ENCODE assay signal across 20 mouse cellular contexts in the genomic region with DNA sequence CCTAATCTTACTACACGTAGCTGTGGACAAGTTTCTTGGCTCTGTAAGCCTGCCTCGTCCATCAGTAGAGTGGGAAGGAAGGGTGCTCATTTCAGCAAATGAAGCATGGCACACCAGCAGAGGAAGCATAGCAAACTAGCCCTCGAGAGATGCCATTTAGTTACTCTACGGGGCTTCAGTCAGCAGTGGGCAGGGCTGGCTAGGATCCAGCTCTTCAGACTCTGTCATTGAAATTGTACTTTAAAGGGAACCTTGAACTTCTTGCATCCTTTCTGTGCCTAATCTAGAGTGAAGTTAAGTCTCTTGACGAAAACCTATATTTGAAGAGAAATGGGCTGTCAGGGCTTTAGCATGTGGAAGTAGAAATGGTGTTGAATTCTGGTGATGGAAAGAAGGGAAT. TPM values are rescaled to one million over a fixed set of nuclear protein-coding genes. Genes with fewer than 3 reads are reported as not detected.
A peak's percentile ranks its signal among the peaks of the same experiment; 100 is the strongest.
DNase-seq lines count a peak whose midpoint lies in the region; ATAC-seq and TF ChIP-seq lines count a peak whose summit lies in the region.
"Had no signal": no experiment of that assay in that cellular context is flagged by ENCODE, and none has a peak within 500 bp of the region (broad histone marks: within the 10 kb centered on the region; RNA-seq: fewer than 3 reads in every experiment).

No protein-coding gene starts in this region.

- H3K9ac ChIP-seq in liver, postnatal 0 days (replicated peaks) = no peak overlapping the region
- H3K9ac ChIP-seq: embryonic facial prominence, embryonic 15.5 days; heart, embryonic 12.5 days; hindbrain, embryonic 15.5 days had no signal

- H3K36me3 ChIP-seq in liver, postnatal 0 days (replicated peaks; ENCODE audit: insufficient read depth, low read length) = peaks cover 20% of the 10 kb centered on the region

- H3K4me2 ChIP-seq in liver, postnatal 0 days (ENCODE audit: low read depth, low read length) = no peak overlapping the region
- H3K4me2 ChIP-seq: embryonic facial prominence, embryonic 15.5 days; heart, embryonic 12.5 days; hindbrain, embryonic 15.5 days had no signal

- no peak for ATAC-seq in liver, postnatal 0 days
- ATAC-seq: forebrain, embryonic 14.5 days had no signal

- peak; percentile 56 for DNase-seq in heart, adult 11 months
- DNase-seq in heart, adult 8-10 months (ENCODE audit: low spot score) = no peak
- peak; percentile 34 for DNase-seq in kidney, postnatal 10 days
- no peak for DNase-seq in kidney, postnatal 4 days
- DNase-seq in adrenal gland, adult 2 months = peak; percentile 37
- peak; percentile 63 for DNase-seq in adrenal gland, postnatal 14 days
- no peak for DNase-seq in liver, postnatal 0 days
- DNase-seq in retina, embryonic 14.5 days (ENCODE audit: low spot score) = no peak
- DNase-seq: cerebellum, adult 11 months; cerebellum, adult 8-10 months; cerebellum, postnatal 14 days; embryo, embryonic 11 days; gastrocnemius, postnatal 36 days; heart, adult 2 months had no signal

- no peak for TF ChIP-seq CTCF in liver, postnatal 0 days (IDR thresholded peaks at IDR 0.05; ENCODE audit: low read depth)

- no peaks in the 10 kb centered on the region for H3K27me3 ChIP-seq in liver, postnatal 0 days (ENCODE audit: insufficient read depth, low read length)
- H3K27me3 ChIP-seq: embryonic facial prominence, embryonic 15.5 days; heart, embryonic 12.5 days; hindbrain, embryonic 15.5 days had no signal

- no peaks in the 10 kb centered on the region for H3K9me3 ChIP-seq in liver, postnatal 0 days (ENCODE audit: low read length)
- H3K9me3 ChIP-seq: embryonic facial prominence, embryonic 15.5 days; forebrain, embryonic 10.5 days; heart, embryonic 12.5 days; hindbrain, embryonic 15.5 days had no signal

- peaks cover 13% of the 10 kb centered on the region; the same call in 1 of the 2 replicates for H3K4me1 ChIP-seq in liver, postnatal 0 days (ENCODE audit: insufficient read depth)

- TF ChIP-seq EP300 in liver, postnatal 0 days (IDR thresholded peaks at IDR 0.05; ENCODE audit: low read depth) = no peak

- H3K4me3 ChIP-seq in liver, postnatal 0 days (ENCODE audit: low read depth, low read length) = no peak overlapping the region
- H3K4me3 ChIP-seq: embryonic facial prominence, embryonic 15.5 days; erythroblast, embryonic 14.5 days; forebrain, embryonic 10.5 days; heart, adult 2 months; heart, embryonic 12.5 days; hindbrain, embryonic 15.5 days had no signal

- no peak overlapping the region for H3K27ac ChIP-seq in liver, postnatal 0 days (ENCODE audit: low read depth)
- H3K27ac ChIP-seq: embryonic facial prominence, embryonic 15.5 days; forebrain, embryonic 10.5 days; heart, adult 2 months; hindbrain, embryonic 15.5 days had no signal

- WGBS in liver, postnatal 0 days (ENCODE audit: insufficient replicate concordance) = 69% methylated on average over 5 of the region's 5 CpGs

RNA-seq across cellular contexts. Expression of a gene that starts 3.4 kb away (rescaled TPM):
- 10 to 100 TPM; 15.7 to 19.5 (median 17.5) TPM for total RNA-seq in heart, adult 8-10 months (2022)
- 10 to 100 TPM; 34.2 to 39.6 TPM for total RNA-seq in adrenal gland, adult 2 months (2021)
- polyA plus RNA-seq in adrenal gland, adult 2 months (2012; rRNA removed) = 12.7 and 13.4 TPM in 2 replicates
- 32.3 and 36.5 TPM in 2 replicates for total RNA-seq in adrenal gland, postnatal 14 days (2021)
- polyA plus RNA-seq in liver, postnatal 0 days (2015; fragmentation: Nextera tagmentation; extraction: Ambion mirVana) = 9.7 and 10.5 TPM in 2 replicates

RNA-seq across cellular contexts. Expression of a gene that starts 3.7 kb away (rescaled TPM):
- total RNA-seq in heart, adult 8-10 months (2022) = 10 to 100 TPM; 19.7 to 20.5 (median 20.2) TPM
- 10 to 100 TPM; 38.0 to 41.9 TPM for total RNA-seq in adrenal gland, adult 2 months (2021)
- 5.2 and 6.1 TPM in 2 replicates for polyA plus RNA-seq in adrenal gland, adult 2 months (2012; rRNA removed)
- total RNA-seq in adrenal gland, postnatal 14 days (2021) = 39.2 and 41.2 TPM in 2 replicates
- 49.0 and 49.9 TPM in 2 replicates for polyA plus RNA-seq in liver, postnatal 0 days (2015; fragmentation: Nextera tagmentation; extraction: Ambion mirVana)

Comparison
In these comparisons a context has a peak if more than half of its experiments do, and no peak if none do; other contexts are left out.
1. DNase-seq: peak in heart, adult 11 months (single experiment), kidney, postnatal 10 days (single experiment), adrenal gland, adult 2 months (single experiment) and adrenal gland, postnatal 14 days (single experiment); none in heart, adult 8-10 months (single experiment), kidney, postnatal 4 days (0 of 2), liver, postnatal 0 days (single experiment) and retina, embryonic 14.5 days (single experiment).